14 mouse cellular contexts compared by ENCODE assay signal in the genomic region with DNA sequence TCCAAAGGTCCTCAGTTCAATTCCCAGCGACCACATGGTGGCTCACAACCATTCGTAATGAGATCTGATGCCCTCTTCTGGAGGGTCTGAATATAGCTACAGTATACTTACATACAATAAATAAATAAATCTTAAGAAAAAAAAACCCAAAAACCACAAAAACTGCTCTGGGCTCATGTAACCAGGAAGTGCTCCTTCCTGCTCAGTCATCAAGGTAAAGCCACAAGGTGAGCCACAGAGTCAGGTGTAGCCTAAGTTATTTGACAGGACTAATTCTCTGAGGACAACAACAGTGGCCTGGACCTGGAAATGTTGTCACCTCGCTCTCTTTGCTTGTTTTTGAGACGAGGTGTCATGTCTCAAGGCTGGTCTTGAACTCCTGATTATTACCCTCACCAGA.
"Had no signal": no experiment of that assay in that cellular context is flagged by ENCODE, and none has a peak within 500 bp of the region (broad histone marks: within the 10 kb centered on the region; RNA-seq: fewer than 3 reads in every experiment).

No protein-coding gene starts in this region.

- H3K4me2 ChIP-seq: limb, embryonic 13.5 days; midbrain, embryonic 12.5 days had no signal

- H3K27me3 ChIP-seq: limb, embryonic 13.5 days; midbrain, embryonic 12.5 days had no signal

- H3K9ac ChIP-seq: limb, embryonic 13.5 days; liver, embryonic 14.5 days; midbrain, embryonic 12.5 days had no signal

- H3K4me3 ChIP-seq: limb, embryonic 13.5 days; midbrain, embryonic 12.5 days had no signal

- H3K27ac ChIP-seq: kidney, postnatal 0 days; limb, embryonic 13.5 days; liver, embryonic 14.5 days; midbrain, embryonic 12.5 days had no signal

- DNase-seq: kidney, adult 9 months; kidney, postnatal 36 days; layer of hippocampus, adult 9-11 months; layer of hippocampus, postnatal 36 days; left cerebral cortex, postnatal 4 days; lung, adult 18-20 months; right cerebral cortex, postnatal 14 days; thymus, adult 18-20 months; thymus, postnatal 14 days had no signal

- H3K9me3 ChIP-seq: limb, embryonic 13.5 days; midbrain, embryonic 12.5 days had no signal

- ATAC-seq: midbrain, embryonic 16.5 days had no signal

- H3K4me1 ChIP-seq: limb, embryonic 13.5 days; midbrain, embryonic 12.5 days had no signal
